Mouse (Mus musculus): ENCODE results near the gene Crebrf. TPM values are rescaled to one million over a fixed set of nuclear protein-coding genes. Genes with fewer than 3 reads are reported as not detected.

The Crebrf gene
- polyA plus RNA-seq, 1 experiment, result 10.5 TPM

DNA sequence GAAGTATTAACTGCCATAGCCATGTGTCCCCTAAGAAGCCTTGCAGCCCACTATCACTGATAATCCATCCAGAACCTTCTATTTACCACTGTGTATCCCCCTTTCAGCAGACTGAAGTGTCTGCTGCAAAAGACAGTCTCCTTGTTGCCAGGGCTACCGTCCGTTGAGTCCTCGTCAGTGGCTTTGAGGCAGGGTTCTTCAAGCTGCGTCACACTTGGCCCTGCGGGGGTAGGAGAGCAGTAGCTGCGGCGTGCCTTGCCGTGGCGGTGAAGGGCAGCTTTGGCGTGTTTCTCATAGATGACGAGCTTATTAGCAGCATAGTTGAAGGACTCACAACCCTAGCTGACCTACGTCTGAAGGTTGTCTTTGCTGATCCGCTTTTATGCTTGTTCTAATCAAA is 13.9 kb upstream of the Crebrf start:
- 83% methylated on average over 13 of the region's 13 CpGs for WGBS
- TF ChIP-seq POLR2A (IDR thresholded peaks at IDR 0.05; ENCODE audit: borderline replicate concordance, extremely low read depth, low read depth, low read length) (no peak), CTCF (IDR thresholded peaks at IDR 0.05; ENCODE audit: insufficient read depth, low read length) (no peak)
- H3K4me3 ChIP-seq (replicated peaks; ENCODE audit: extremely low read depth, low read depth, low read length), result no peak overlapping the region

GRCm38 (mm10) chr17:26702621-26703020 is 12.8 kb upstream of the Crebrf start:
- Histone ChIP-seq H3K4me1 (ENCODE audit: control insufficient read depth, insufficient read depth, low read length) (peaks cover 3% of the 10 kb centered on the region; the same call in 1 of the 2 replicates), H3K4me3 (replicated peaks; ENCODE audit: extremely low read depth, low read depth, low read length) (no peak overlapping the region)
- TF ChIP-seq POLR2A (IDR thresholded peaks at IDR 0.05; ENCODE audit: borderline replicate concordance, extremely low read depth, low read depth, low read length) (no peak), CTCF (IDR thresholded peaks at IDR 0.05; ENCODE audit: insufficient read depth, low read length) (no peak)
- 90% methylated on average over 4 of the region's 4 CpGs for WGBS
- DNase-seq, result no peak

More for the DNA sequence above, 13.9 kb upstream of the Crebrf start:
- DNase-seq, result no peak
- H3K4me1 ChIP-seq (ENCODE audit: control insufficient read depth, insufficient read depth, low read length), result peaks cover 3% of the 10 kb centered on the region; the same call in 1 of the 2 replicates

DNA sequence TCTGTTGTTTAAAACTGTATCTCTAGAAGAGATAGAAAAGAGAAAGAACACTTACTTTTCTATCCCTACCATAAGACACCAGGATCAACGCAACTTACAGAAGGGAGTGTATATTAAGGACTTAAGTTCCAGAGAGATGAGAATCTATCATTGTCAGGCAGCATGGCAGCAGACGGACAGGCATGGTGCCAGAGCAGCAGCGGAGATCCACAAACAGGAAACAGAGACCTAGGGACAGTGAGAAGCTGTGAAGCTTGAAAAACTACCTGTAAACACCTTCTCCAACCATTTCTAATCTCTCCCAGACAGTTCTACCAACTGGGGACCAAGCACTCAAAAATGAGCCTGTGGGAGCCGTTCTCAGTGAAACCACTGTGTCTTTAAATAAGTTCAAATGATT is 11.8 kb upstream of the Crebrf start:
- 53% methylated on average over 4 of the region's 4 CpGs for WGBS
- Histone ChIP-seq H3K4me3 (replicated peaks; ENCODE audit: extremely low read depth, low read depth, low read length) (no peak overlapping the region), H3K4me1 (ENCODE audit: control insufficient read depth, insufficient read depth, low read length) (peaks cover 3% of the 10 kb centered on the region; the same call in 1 of the 2 replicates)
- TF ChIP-seq CTCF (IDR thresholded peaks at IDR 0.05; ENCODE audit: insufficient read depth, low read length), result no peak
- no peak for TF ChIP-seq POLR2A (IDR thresholded peaks at IDR 0.05; ENCODE audit: borderline replicate concordance, extremely low read depth, low read depth, low read length)
- no peak for DNase-seq

GRCm38 (mm10) chr17:26705463-26706359 is 9.7 kb upstream of the Crebrf start:
- whole genome bisulfite sequencing, result 52% methylated on average over 11 of the region's 11 CpGs
- TF ChIP-seq CTCF (IDR thresholded peaks at IDR 0.05; ENCODE audit: insufficient read depth, low read length), result no peak
- TF ChIP-seq POLR2A (IDR thresholded peaks at IDR 0.05; ENCODE audit: borderline replicate concordance, extremely low read depth, low read depth, low read length), result no peak
- no peak overlapping the region for H3K4me3 ChIP-seq (replicated peaks; ENCODE audit: extremely low read depth, low read depth, low read length)
- H3K4me1 ChIP-seq (ENCODE audit: control insufficient read depth, insufficient read depth, low read length), result no peaks in the 10 kb centered on the region
- no peak for DNase-seq

DNA sequence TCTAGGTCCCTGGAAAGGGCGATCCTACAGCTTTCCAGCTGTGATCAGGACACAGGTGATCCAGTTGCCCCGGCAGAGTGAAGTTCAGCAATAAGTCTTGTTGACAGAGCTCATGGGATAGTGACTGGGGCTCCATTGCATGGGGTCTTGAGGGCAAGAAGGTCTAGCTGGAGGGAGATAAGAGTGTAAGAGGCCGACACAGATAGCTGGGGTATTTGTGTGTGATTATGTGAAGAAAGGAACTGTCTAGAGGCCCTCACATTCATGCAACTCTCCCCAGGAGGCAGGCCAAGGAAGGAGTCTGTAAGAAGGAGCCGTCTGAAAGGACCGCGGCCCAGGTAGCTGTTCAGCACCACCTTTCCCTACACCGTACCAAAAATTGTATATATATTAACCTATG is 8.4 kb upstream of the Crebrf start:
- TF ChIP-seq POLR2A (IDR thresholded peaks at IDR 0.05; ENCODE audit: borderline replicate concordance, extremely low read depth, low read depth, low read length), result no peak
- no peak for TF ChIP-seq CTCF (IDR thresholded peaks at IDR 0.05; ENCODE audit: insufficient read depth, low read length)
- WGBS, result 64% methylated on average over 7 of the region's 7 CpGs
- no peaks in the 10 kb centered on the region for H3K4me1 ChIP-seq (ENCODE audit: control insufficient read depth, insufficient read depth, low read length)
- no peak for DNase-seq
- H3K4me3 ChIP-seq (replicated peaks; ENCODE audit: extremely low read depth, low read depth, low read length), result no peak overlapping the region

DNA sequence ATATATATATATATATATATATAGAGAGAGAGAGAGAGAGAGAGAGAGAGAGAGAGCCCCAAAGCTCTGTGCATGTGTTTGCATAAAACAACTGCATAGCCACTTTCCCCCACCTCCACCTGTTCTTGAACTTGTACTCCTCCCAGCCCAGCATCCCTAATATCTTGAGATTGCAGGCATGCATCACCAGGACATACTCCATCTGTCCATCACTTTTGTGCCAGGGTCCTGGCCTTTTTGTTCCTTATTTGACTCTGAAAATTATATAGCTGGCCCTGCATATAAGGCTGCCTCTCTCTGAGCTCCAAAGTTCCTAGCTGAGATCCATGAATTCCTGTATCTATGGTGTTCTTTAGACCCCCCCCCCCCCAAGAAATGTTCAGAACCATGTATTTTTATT is 7.0 kb upstream of the Crebrf start:
- DNase-seq, result no peak
- no peaks in the 10 kb centered on the region for H3K4me1 ChIP-seq (ENCODE audit: control insufficient read depth, insufficient read depth, low read length)
- TF ChIP-seq POLR2A (IDR thresholded peaks at IDR 0.05; ENCODE audit: borderline replicate concordance, extremely low read depth, low read depth, low read length) (no peak), CTCF (IDR thresholded peaks at IDR 0.05; ENCODE audit: insufficient read depth, low read length) (no peak)
- no peak overlapping the region for H3K4me3 ChIP-seq (replicated peaks; ENCODE audit: extremely low read depth, low read depth, low read length)

DNA sequence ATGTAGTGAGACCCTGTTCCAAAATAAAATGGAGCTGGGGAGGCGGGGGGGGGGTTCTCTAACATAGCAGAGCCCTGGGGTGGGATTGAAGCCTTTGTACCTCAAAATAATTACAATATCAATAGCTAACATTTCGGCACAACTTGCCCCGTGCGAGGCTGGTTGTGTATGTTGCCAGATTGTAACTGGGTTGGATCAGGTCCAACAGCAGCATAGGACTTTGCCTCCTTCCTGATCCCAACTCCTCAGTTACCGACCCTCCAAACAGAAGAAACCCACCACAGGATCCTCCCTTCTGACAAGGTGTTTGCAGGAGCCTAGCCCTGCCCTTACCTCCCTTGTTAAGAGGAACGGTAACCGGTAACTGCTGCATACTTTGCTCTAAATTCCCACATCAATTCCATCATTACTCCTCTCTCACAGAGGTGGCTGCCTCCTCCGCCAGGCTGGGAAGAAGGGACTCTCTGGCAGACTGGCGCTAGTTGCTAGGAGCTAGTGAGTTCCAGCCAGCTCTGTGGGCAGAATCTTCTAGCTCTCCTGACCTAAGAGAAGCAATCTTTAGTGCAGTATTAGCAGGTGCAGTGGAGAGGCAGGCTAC is 6.4 kb upstream of the Crebrf start:
- Histone ChIP-seq H3K4me3 (replicated peaks; ENCODE audit: extremely low read depth, low read depth, low read length) (no peak overlapping the region), H3K4me1 (ENCODE audit: control insufficient read depth, insufficient read depth, low read length) (no peaks in the 10 kb centered on the region)
- DNase-seq, result no peak
- TF ChIP-seq CTCF (IDR thresholded peaks at IDR 0.05; ENCODE audit: insufficient read depth, low read length) (no peak), POLR2A (IDR thresholded peaks at IDR 0.05; ENCODE audit: borderline replicate concordance, extremely low read depth, low read depth, low read length) (no peak)
- 45% methylated on average over 9 of the region's 9 CpGs for WGBS

DNA sequence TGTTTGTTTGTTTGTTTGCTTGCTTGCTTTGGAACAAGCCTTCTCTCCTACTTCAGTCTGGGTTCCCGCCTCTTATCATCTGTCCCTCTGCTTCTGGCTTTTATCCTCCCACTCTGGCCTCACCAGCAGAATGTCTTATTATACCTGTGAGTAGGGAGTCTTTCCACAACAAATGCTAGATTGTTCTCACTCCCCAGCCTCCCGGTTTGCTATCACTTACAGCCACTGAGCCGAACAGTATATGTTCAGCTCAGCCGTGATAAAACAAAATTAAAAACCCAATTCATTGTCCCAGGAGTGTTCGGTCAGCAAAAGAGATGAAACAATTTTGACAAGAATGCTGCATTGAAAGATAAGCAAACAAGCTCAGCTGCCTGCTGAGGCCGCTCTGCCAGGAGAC is 5.4 kb upstream of the Crebrf start:
- Histone ChIP-seq H3K4me3 (replicated peaks; ENCODE audit: extremely low read depth, low read depth, low read length) (no peak overlapping the region), H3K4me1 (ENCODE audit: control insufficient read depth, insufficient read depth, low read length) (0 out of 2 replicates have a peak, but pooled peaks cover 2% of the 10 kb centered on the region)
- DNase-seq, result no peak
- 49% methylated on average over 6 of the region's 6 CpGs for WGBS
- TF ChIP-seq CTCF (IDR thresholded peaks at IDR 0.05; ENCODE audit: insufficient read depth, low read length), result no peak
- no peak for TF ChIP-seq POLR2A (IDR thresholded peaks at IDR 0.05; ENCODE audit: borderline replicate concordance, extremely low read depth, low read depth, low read length)

DNA sequence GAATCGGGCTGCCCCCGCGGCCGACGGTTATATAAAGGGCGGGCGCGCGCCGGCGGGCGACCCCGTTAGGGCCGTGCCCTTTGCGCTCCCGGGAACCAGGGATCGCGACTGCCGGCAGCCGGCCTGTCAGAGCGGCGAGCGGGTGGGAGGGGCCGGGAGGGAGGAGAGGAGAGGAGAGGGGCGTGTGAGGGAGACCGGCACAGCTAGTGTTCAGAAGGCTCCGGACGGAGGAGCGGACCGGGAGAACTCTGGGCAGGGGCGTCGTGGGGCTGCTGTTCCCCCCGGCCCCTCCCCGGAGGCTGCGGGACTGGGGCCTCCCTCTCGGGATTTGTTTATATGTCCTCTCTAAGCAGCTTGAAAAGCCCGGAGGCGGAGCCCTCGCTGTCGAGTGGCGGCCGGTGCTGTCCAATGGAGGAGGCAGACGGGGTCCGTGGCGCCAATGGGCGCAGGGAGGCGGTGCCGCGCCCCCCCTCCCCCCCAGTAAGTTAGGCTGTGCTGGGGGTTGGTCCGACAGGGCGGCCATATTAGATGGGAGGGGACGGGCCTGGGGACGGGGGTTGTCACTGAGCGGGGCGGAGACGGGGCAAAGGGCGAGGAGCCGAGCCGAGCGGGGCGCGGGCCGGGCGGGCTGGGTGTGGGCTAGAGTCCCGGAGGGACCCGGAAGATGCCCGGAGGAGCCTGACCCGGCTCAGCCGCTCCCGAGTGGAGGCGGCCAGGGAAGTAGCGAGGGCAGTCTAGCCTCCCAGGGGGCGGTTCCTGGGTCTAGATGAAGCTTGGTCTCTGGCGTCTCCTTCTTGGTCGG is 667 bp downstream of the Crebrf start:
- H3K4me1 ChIP-seq (ENCODE audit: control insufficient read depth, insufficient read depth, low read length), result 0 out of 2 replicates have a peak, but pooled peaks cover 2% of the 10 kb centered on the region
- under 1% methylated on average over 74 of the region's 75 CpGs for WGBS
- TF ChIP-seq POLR2A (IDR thresholded peaks at IDR 0.05; ENCODE audit: borderline replicate concordance, extremely low read depth, low read depth, low read length), result peak; percentile 74; the same call in 1 of the 2 replicates
- no peak for TF ChIP-seq CTCF (IDR thresholded peaks at IDR 0.05; ENCODE audit: insufficient read depth, low read length)
- peak overlapping the region; percentile 94 for H3K4me3 ChIP-seq (replicated peaks; ENCODE audit: extremely low read depth, low read depth, low read length)
- peak; percentile 96 for DNase-seq
